Mouse (Mus musculus) midbrain, embryonic 15.5 days (tissue): ENCODE data around the gene Gpr153. TPM values are rescaled to one million over a fixed set of nuclear protein-coding genes. Genes with fewer than 3 reads are reported as not detected.

Source experiments
- ATAC-seq: fragments of 200-750 bp; cut with Nextera tagmentation; replicated peaks from 2 replicates; pipeline ENCODE4 v1.8.0; 2017; ENCODE audit warnings: moderate TSS enrichment
- H3K27ac ChIP-seq: fragments of 300-500 bp; sonication (generic); 2 replicates; pipeline ENCODE4 v1.5.1; 2015; ENCODE audit warnings: mild to moderate bottlenecking, inconsistent platforms
- H3K27me3 ChIP-seq: fragments of 300-500 bp; sonication (generic); replicated peaks from 2 replicates; pipeline ENCODE4 v1.6.1; 2015; ENCODE audit warnings: inconsistent platforms
- H3K36me3 ChIP-seq: fragments of 300-500 bp; sonication (generic); replicated peaks from 2 replicates; pipeline ENCODE4 v1.6.1; 2015; ENCODE audit warnings: inconsistent platforms
- H3K4me1 ChIP-seq: fragments of 300-500 bp; sonication (generic); 2 replicates; pipeline ENCODE4 v1.6.1; 2015; ENCODE audit warnings: inconsistent platforms
- H3K4me2 ChIP-seq: fragments of 300-500 bp; sonication (generic); 2 replicates; pipeline ENCODE4 v1.6.1; 2015; ENCODE audit warnings: inconsistent platforms, mild to moderate bottlenecking, moderate library complexity
- H3K4me3 ChIP-seq: fragments of 300-500 bp; sonication (generic); 2 replicates; pipeline ENCODE4 v1.5.1; 2015; ENCODE audit warnings: mild to moderate bottlenecking, inconsistent platforms
- H3K9ac ChIP-seq: fragments of 300-500 bp; sonication (generic); 2 replicates; pipeline ENCODE4 v1.6.1; 2015; ENCODE audit warnings: mild to moderate bottlenecking, inconsistent platforms
- H3K9me3 ChIP-seq: fragments of 300-500 bp; sonication (generic); 2 replicates; pipeline ENCODE4 v1.6.1; 2016; ENCODE audit warnings: inconsistent platforms
- WGBS: fragments of 180-500 bp; shearing (Covaris S2); methylation state at CpG from one replicate; pipeline ENCODE4 v1.1.7; 2015; ENCODE audit warnings: mixed read lengths; 5-methylcytosine and 5-hydroxymethylcytosine counted together
- polyA plus RNA-seq: library from polyadenylated mRNA; unstranded; fragments of >200 nt; fragmentation: Nextera tagmentation; extraction: Ambion mirVana; gene quantifications from 2 replicates; pipeline ENCODE4 v1.2.1, GENCODE M21; 2015

The Gpr153 gene
- polyA plus RNA-seq, 1 experiment from 2014 or later, result 15.6 TPM

GRCm38 (mm10) chr4:152247195-152247594 lies 26.8 kb upstream of the Gpr153 start:
- Histone ChIP-seq H3K27me3 (no peaks in the 10 kb centered on the region), H3K36me3 (no peaks in the 10 kb centered on the region), H3K9me3 (no peaks in the 10 kb centered on the region), H3K9ac (no peak overlapping the region), H3K4me1 (no peaks in the 10 kb centered on the region), H3K4me3 (no peak overlapping the region), H3K27ac (no peak overlapping the region), H3K4me2 (no peak overlapping the region)
- WGBS, result 80% methylated on average over 3 of the region's 3 CpGs
- ATAC-seq, result no peak

GRCm38 (mm10) chr4:152250615-152251014 lies 23.4 kb upstream of the Gpr153 start:
- 90% methylated on average over 6 of the region's 6 CpGs for WGBS
- Histone ChIP-seq H3K9me3 (no peaks in the 10 kb centered on the region), H3K27me3 (no peaks in the 10 kb centered on the region), H3K4me3 (no peak overlapping the region), H3K4me2 (no peak overlapping the region), H3K4me1 (no peaks in the 10 kb centered on the region), H3K36me3 (no peaks in the 10 kb centered on the region), H3K27ac (no peak overlapping the region), H3K9ac (no peak overlapping the region)
- ATAC-seq, result no peak

GRCm38 (mm10) chr4:152253183-152253759 lies 20.8 kb upstream of the Gpr153 start:
- no peak for ATAC-seq
- Histone ChIP-seq H3K4me1 (0 out of 2 replicates have a peak, but pooled peaks cover 3% of the 10 kb centered on the region), H3K9ac (no peak overlapping the region), H3K27ac (no peak overlapping the region), H3K27me3 (no peaks in the 10 kb centered on the region), H3K4me3 (no peak overlapping the region), H3K4me2 (no peak overlapping the region), H3K9me3 (no peaks in the 10 kb centered on the region), H3K36me3 (no peaks in the 10 kb centered on the region)
- WGBS, result 79% methylated on average over 9 of the region's 9 CpGs

GRCm38 (mm10) chr4:152257070-152257469 lies 17.0 kb upstream of the Gpr153 start:
- no peaks in the 10 kb centered on the region for H3K36me3 ChIP-seq
- H3K4me3 ChIP-seq, result no peak overlapping the region
- WGBS, result 62% methylated on average over 6 of the region's 6 CpGs
- no peaks in the 10 kb centered on the region for H3K9me3 ChIP-seq
- ATAC-seq, result no peak
- no peak overlapping the region for H3K27ac ChIP-seq
- H3K9ac ChIP-seq, result no peak overlapping the region
- H3K4me2 ChIP-seq, result no peak overlapping the region
- peaks cover 5% of the 10 kb centered on the region; the same call in 1 of the 2 replicates for H3K4me1 ChIP-seq
- H3K27me3 ChIP-seq, result no peaks in the 10 kb centered on the region

GRCm38 (mm10) chr4:152260451-152260850 lies 13.6 kb upstream of the Gpr153 start:
- no peak for ATAC-seq
- Histone ChIP-seq H3K36me3 (no peaks in the 10 kb centered on the region), H3K27ac (no peak overlapping the region), H3K4me3 (no peak overlapping the region), H3K4me2 (no peak overlapping the region), H3K4me1 (peaks cover 11% of the 10 kb centered on the region; the same call in 1 of the 2 replicates), H3K9me3 (no peaks in the 10 kb centered on the region), H3K9ac (no peak overlapping the region), H3K27me3 (no peaks in the 10 kb centered on the region)
- WGBS, result 94% methylated on average over 8 of the region's 8 CpGs

GRCm38 (mm10) chr4:152262187-152262586 lies 11.8 kb upstream of the Gpr153 start:
- H3K27ac ChIP-seq, result no peak overlapping the region
- no peaks in the 10 kb centered on the region for H3K36me3 ChIP-seq
- peaks cover 9% of the 10 kb centered on the region; the same call in 1 of the 2 replicates for H3K4me1 ChIP-seq
- ATAC-seq, result no peak
- 72% methylated on average over 9 of the region's 9 CpGs for WGBS
- no peak overlapping the region for H3K9ac ChIP-seq
- H3K9me3 ChIP-seq, result no peaks in the 10 kb centered on the region
- H3K4me3 ChIP-seq, result no peak overlapping the region
- H3K27me3 ChIP-seq, result no peaks in the 10 kb centered on the region
- H3K4me2 ChIP-seq, result no peak overlapping the region

- no peaks in the 10 kb centered on the region for H3K36me3 ChIP-seq
- no peaks in the 10 kb centered on the region for H3K27me3 ChIP-seq
- no peak overlapping the region for H3K4me3 ChIP-seq
- no peak overlapping the region for H3K27ac ChIP-seq
- no peak overlapping the region for H3K4me2 ChIP-seq
- H3K9ac ChIP-seq, result no peak overlapping the region
- no peaks in the 10 kb centered on the region for H3K9me3 ChIP-seq
- peaks cover 8% of the 10 kb centered on the region; the same call in 1 of the 2 replicates for H3K4me1 ChIP-seq
- no peak for ATAC-seq
- 67% methylated on average over 9 of the region's 9 CpGs for WGBS
Observed at GRCm38 (mm10) chr4:152263089-152263488, 10.9 kb upstream of the Gpr153 start.

- no peak for ATAC-seq
- Histone ChIP-seq H3K9me3 (no peaks in the 10 kb centered on the region), H3K4me1 (peaks cover 8% of the 10 kb centered on the region; the same call in 1 of the 2 replicates), H3K36me3 (no peaks in the 10 kb centered on the region), H3K27me3 (no peaks in the 10 kb centered on the region), H3K27ac (no peak overlapping the region), H3K9ac (no peak overlapping the region), H3K4me3 (no peak overlapping the region), H3K4me2 (no peak overlapping the region)
- WGBS, result 38% methylated on average over 10 of the region's 10 CpGs
Observed at GRCm38 (mm10) chr4:152263512-152264176, 10.4 kb upstream of the Gpr153 start.

- 45% methylated on average over 4 of the region's 4 CpGs for WGBS
- Histone ChIP-seq H3K9ac (no peak overlapping the region), H3K27me3 (no peaks in the 10 kb centered on the region), H3K4me1 (peaks cover 8% of the 10 kb centered on the region; the same call in 1 of the 2 replicates), H3K27ac (no peak overlapping the region), H3K9me3 (no peaks in the 10 kb centered on the region), H3K4me2 (no peak overlapping the region), H3K36me3 (no peaks in the 10 kb centered on the region), H3K4me3 (no peak overlapping the region)
- ATAC-seq, result no peak
Observed at GRCm38 (mm10) chr4:152264177-152264530, 9.9 kb upstream of the Gpr153 start.

- Histone ChIP-seq H3K9me3 (no peaks in the 10 kb centered on the region), H3K9ac (no peak overlapping the region), H3K4me3 (no peak overlapping the region), H3K4me2 (no peak overlapping the region), H3K36me3 (no peaks in the 10 kb centered on the region), H3K27ac (no peak overlapping the region), H3K4me1 (peaks cover 8% of the 10 kb centered on the region; the same call in 1 of the 2 replicates), H3K27me3 (no peaks in the 10 kb centered on the region)
- ATAC-seq, result no peak
- 90% methylated on average over 9 of the region's 9 CpGs for WGBS
Observed at GRCm38 (mm10) chr4:152264867-152265568, 9.0 kb upstream of the Gpr153 start.

- WGBS, result 51% methylated on average over 5 of the region's 5 CpGs
- peaks cover 8% of the 10 kb centered on the region; the same call in 1 of the 2 replicates for H3K4me1 ChIP-seq
Observed at GRCm38 (mm10) chr4:152265791-152266190, 8.2 kb upstream of the Gpr153 start.

GRCm38 (mm10) chr4:152266236-152266895 lies 7.7 kb upstream of the Gpr153 start:
- Histone ChIP-seq H3K4me1 (peaks cover 8% of the 10 kb centered on the region; the same call in 1 of the 2 replicates), H3K9ac (no peak overlapping the region), H3K27me3 (peaks cover 5% of the 10 kb centered on the region; the same call in 1 of the 2 replicates), H3K4me2 (no peak overlapping the region), H3K9me3 (no peaks in the 10 kb centered on the region), H3K27ac (no peak overlapping the region), H3K4me3 (no peak overlapping the region), H3K36me3 (no peaks in the 10 kb centered on the region)
- no peak for ATAC-seq
- 62% methylated on average over 10 of the region's 10 CpGs for WGBS

More at GRCm38 (mm10) chr4:152265791-152266190, 8.2 kb upstream of the Gpr153 start:
- Histone ChIP-seq H3K27me3 (no peaks in the 10 kb centered on the region), H3K36me3 (no peaks in the 10 kb centered on the region), H3K9me3 (no peaks in the 10 kb centered on the region), H3K4me2 (no peak overlapping the region), H3K9ac (no peak overlapping the region), H3K27ac (no peak overlapping the region), H3K4me3 (no peak overlapping the region)
- ATAC-seq, result no peak
